Mouse (Mus musculus): Measurements from ENCODE around the gene 4921539E11Rik. TPM values are rescaled to one million over a fixed set of nuclear protein-coding genes. Genes with fewer than 3 reads are reported as not detected.

Gene 4921539E11Rik
- total RNA-seq, 2 experiments from 2014 or later = not detected

DNA sequence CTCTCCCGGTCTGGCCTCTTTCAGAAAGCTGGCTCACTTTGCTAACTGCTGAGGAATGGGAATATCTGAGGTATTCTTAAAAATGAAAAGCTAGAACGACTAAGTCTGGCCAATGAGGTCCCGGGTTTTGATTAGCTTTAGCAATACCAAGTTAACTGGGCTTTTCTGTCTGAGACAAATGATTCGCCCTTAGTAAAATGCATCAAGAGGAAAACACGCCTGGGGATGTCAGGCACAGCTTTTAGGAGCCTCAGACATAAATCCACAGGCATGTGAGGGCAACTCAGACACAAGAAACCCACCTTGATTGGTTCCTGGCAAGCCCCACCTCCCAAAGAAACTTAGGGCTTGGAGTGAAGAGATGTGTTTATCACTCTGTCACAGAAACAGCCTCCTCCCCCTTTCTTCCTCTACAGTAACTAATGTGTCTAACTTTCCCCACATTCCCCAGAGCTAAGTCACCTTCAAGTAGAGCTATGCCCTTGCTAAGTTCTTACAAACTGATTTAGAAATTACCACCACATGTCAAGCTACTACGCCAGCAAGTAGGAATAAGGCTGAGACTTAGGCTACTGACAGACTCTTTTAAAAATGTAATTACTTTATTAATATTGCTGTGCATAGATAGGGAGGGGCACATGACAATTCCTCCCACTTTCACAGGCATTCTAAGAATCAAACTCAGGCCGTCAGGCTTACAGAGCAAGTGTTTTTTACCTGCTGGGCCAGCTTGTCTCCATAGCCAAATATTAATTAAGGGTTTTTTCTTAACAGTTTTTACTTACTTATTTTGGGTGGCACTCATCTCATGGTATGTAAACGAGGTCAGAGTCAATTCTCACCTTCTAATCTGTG, 101.7 kb downstream of the 4921539E11Rik start:
- intact Hi-C loops (cut with DNase I) = no loop called here
- no peak for TF ChIP-seq CTCF (IDR thresholded peaks at IDR 0.05)

More for the DNA sequence above, 101.7 kb downstream of the 4921539E11Rik start:
- H3K27ac ChIP-seq = no peak overlapping the region
- no peak for DNase-seq (ENCODE audit: extremely low spot score in 1 of 2, low spot score in 2 of 2)
- no peak overlapping the region for H3K4me3 ChIP-seq

Other genes starting within 250 kb of the 4921539E11Rik start
- 10 to 100 TPM; 44.9 to 45.6 TPM for gene Mier1, start 176.5 kb downstream of the 4921539E11Rik start, total RNA-seq (2021)
- gene Wdr78, start 176.3 kb downstream of the 4921539E11Rik start, total RNA-seq (2021) = 10 to 100 TPM; 15.8 to 17.1 TPM
- gene Slc35d1, start 75.7 kb downstream of the 4921539E11Rik start, total RNA-seq (2021) = 10 to 100 TPM; 12.7 to 12.8 TPM
- 10 to 100 TPM in 1 of 2 experiments, 1 to 10 TPM in 1; 8.8 to 10.8 TPM for gene Oma1, start 22.9 kb upstream of the 4921539E11Rik start, total RNA-seq (2021)